Mouse (Mus musculus) embryonic fibroblast, embryonic 13.5 days (primary cell): Measurements from ENCODE around the gene Ccz1.

ENCODE experiments used
- CTCF ChIP-seq: IDR thresholded peaks from 2 replicates; pipeline ENCODE4 v1.5.1; 2011; ENCODE audit warnings: mild to moderate bottlenecking, control low read depth, low read length, moderate library complexity, borderline replicate concordance; ENCODE audit not compliant: insufficient read depth
- POLR2A ChIP-seq: IDR thresholded peaks from 2 replicates; pipeline ENCODE4 v1.6.1; 2011; ENCODE audit warnings: low read depth, mild to moderate bottlenecking, control low read depth, low read length, moderate library complexity

- TF ChIP-seq CTCF (no peak), POLR2A (no peak)
Measured at GRCm38 (mm10) chr5:144039886-144040285, 25.2 kb upstream of the Ccz1 start.
